Mouse (Mus musculus) regulatory T cell (primary cell): ENCODE data around the gene Srebf2.
"Not testable (repeated sequence)": the region's sequence is repeated elsewhere in the genome, so short reads cannot be mapped to it uniquely, and the experiment has no call there.

Experiments used
- in situ Hi-C: fragments of 300-600 bp; cut with MboI, MseI; formaldehyde crosslinking; loops from one replicate; pipeline ENCODE4 v1.15.1; 2025; ENCODE audit warnings: high pct_unique_total_duplicates

The Srebf2 gene

DNA sequence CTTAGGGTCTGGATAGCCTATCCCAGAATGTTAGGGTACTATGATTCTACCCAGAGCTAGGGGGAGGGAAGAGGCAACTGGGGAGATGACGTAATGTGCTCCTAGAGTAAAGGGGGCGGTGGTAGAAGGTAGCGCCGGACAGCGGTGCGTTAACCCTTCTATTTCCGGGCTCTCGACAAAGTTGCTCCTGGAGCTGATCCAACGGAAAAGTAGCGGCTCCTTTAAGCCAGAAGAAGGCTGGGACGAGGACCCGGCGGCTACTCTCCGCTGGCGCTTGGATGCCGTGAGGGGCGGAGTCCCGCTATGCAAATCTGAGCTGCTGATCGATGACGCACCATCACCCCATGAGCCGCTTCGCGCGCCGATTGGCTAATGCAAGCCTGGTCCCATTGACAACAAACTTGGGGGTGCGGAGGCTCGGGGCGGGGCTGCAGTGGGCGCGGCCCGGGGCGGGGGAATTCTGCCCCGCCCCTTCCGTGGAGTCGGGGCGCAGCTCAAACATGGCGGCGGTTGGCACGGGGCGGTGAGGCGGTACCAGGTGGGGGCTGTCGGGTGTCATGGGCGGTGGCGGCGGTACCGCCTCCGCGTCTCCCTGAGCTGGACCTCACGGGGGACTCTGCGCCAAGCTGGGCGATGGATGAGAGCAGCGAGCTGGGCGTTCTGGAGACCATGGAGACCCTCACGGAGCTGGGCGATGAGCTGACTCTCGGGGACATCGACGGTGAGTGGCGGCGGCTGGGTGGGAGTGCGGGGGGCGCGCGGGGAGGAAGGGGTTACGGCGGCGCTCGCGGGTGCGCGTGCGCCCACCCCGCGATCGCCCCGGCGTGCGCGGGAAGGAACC is at the start of gene Srebf2:
Gene Srebf2 (plus strand): TSS at position 412 of the 841 bp plus-strand sequence.
- in situ Hi-C loops, result no loop called here

DNA sequence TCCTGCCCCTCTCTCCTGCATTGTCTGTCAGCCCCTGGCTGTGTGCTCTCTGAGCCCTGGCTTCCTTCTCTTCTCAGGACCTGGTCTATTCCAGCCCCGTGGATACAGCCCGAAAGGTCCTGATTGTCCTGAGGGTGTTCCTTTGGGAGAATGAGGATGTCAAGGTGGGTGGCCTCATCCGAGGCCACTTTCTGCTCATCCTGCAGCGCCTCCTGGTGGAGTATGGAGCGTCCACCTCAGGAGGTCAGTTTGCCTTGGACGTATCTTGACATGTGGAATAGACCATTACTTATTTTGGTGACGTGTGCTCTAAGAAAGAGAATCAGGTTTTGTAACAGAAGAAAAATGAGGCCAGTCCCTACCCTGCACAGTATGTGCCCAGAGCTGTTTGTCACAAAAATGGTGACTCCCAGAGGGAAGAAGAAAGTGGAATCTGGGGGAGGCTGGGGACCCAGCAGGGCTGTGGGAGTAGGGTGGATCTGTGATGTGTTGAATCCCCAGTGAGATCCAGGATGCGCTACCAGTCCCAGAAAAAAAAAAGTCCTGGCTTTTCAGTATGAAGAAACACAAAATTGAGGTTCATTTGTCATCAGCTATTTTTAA is 39.9 kb upstream of the Srebf2 start:
- in situ Hi-C loops, result no loop called here

DNA sequence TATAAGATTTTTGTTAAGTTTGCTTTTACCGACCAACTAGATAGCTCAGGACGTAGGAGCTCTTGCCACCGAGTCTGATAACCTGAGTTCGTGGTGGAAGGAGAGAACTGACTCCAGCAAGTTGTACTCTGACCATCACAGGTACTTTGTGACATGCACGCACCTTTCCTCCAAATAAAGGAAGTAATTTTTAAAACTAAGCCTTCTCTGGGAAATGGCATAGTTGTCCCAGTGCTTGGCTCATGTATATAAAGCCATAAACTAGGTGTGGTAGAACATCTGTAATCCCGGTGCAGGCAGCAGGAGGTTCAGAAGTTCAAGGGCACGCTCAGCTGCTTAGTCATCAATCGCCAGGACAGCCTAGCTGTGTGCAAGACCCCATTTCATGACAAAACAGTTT is 26.4 kb upstream of the Srebf2 start:
- in situ Hi-C loops, result no loop called here

DNA sequence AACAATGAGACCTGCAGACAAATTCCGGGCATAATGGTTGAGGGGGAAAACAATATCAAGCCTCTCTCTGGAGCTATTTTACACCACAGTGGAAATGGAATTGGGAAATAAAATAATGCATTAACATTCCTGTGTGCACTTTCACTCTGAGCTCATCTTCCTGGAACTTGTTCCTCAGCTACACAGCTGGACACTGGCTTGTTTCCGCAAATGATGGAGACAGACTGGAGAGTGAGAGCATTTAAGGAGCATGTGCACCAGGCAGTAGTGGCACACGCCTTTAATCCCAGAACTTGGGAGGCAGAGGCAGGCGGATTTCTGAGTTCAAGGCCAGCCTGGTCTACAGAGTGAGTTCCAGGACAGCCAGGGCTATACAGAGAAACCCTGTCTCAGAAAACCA is 20.3 kb upstream of the Srebf2 start:
- in situ Hi-C loops, result not testable (repeated sequence)

DNA sequence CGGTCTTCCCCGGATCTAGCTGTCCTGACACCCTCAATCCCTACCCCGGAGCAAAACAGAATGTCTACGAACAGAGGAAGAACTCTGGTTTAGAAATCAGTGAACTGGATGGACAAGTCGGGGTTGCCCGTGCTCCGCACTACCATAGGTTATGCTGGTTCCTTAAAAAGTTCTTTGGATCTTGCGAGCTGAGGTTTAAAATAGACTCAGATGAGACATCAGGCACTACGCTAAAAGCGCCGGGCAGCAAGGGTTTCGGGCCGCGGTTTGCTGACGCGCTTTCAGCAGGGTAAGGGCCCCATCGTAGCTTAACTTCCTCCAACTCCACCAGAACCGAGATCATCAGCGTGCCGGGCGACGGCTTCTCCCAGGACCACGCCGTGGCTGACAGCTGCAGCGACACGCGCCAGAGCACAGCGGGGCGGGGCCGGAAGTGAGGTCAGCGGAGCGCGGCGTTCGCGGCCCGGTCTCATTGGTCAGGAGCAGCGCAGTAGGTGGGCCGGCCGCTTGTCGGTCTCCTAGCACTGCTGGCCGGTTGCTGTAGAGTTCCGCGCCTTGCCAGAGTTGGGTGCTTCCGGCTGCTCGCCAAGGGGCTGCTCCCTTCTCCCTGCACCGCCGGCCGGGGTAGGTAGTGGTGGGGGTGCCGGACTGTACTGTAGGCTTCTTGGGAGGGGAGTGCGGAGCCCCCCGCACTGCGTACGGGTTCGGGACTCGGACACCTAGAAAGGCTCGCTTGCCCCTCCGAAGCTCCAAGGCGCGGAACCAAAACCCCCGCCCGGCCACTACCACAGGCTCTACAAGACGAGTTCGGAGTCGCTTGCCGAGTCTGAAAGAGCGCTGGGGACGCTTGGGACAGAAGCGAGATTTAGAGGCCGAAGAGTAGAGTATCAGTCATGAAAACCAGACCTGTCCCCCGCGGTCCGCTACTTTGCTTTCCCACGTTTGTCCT is 19.3 kb upstream of the Srebf2 start, which contains the start of gene Ccdc134:
Gene Ccdc134 (plus strand): TSS at position 497 of the 949 bp plus-strand sequence.
- in situ Hi-C loops, result no loop called here

DNA sequence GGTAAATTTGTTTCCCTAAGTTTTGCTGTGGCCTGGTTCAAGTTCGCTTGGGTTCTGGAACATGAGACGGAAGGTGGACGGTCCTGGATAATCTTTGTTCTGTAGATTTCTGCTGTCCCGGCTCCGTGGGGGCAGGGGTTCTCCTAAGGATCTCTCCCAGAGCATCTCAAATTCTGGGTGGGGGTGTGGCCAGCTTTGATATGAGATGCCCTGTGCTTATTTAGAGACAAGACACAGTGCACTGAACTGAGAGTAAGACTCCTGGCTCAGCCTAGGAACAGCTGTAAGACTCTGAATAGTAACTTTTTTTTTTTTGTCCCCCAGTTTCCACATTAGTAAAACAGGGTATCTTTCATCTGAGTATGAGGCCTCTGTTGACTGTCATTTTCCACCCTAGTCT is 18.6 kb upstream of the Srebf2 start:
- in situ Hi-C loops, result no loop called here

DNA sequence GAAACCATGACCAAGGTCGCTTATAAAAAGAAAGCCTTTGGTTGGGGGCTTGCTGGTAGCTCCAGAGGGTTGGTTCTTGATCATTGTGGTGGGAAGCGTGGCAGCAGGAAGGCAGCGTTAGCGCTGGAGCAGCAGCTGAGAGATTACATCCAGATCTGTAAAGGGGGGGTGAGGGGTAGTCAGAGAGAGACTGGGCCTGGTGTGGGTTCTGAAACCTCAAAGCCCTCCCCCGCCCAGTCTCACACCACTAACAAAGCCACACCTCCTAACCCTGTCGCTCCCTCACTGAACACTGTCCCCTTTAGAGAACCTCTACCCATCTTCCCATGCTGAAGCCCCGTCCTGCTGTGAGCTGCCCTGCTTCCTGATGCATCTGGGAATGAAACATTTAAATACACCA is 16.4 kb upstream of the Srebf2 start:
- in situ Hi-C loops, result loop anchor here (5.0 kb wide), 1 partner anchor 107 kb away; no protein-coding TSS in a partner anchor

DNA sequence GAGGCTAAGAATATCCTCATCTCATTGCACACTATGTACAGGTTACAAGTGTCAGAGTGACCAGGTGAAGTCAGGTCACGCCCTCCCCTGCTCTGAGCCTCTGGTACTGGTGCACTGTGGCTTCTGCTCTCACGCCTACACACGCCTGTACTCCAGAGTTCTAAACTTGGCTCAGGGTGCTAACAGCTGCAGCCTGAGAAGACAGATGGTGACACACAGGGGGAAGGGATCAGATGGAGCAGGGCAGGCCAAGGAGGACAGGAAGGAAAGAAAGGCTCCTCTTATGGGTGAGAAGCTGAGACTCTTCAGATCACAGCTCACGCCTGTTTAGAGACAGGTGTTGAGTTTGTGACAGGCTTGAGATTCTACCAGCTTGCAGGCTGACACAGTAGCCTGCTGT is 11.6 kb upstream of the Srebf2 start:
- in situ Hi-C loops, result no loop called here

DNA sequence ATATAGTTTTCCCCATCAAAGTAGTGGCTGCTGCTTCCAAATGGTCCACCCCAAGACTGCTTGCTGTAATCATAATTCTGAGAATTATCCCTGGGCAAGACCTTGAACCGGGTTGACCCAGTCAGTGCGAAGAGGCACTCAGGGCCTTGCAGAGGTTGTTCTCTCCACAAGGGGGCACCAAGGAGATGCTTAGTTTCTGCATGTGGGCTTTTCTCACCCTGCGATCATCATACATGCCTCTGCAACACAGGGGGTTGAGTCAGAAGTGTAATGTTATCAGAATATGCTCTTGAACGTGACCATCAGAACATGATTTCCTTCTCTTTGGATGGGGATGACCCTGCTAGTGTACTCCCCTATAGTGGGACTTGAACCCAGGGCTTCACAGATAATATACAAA is 8.4 kb upstream of the Srebf2 start:
- in situ Hi-C loops, result no loop called here

DNA sequence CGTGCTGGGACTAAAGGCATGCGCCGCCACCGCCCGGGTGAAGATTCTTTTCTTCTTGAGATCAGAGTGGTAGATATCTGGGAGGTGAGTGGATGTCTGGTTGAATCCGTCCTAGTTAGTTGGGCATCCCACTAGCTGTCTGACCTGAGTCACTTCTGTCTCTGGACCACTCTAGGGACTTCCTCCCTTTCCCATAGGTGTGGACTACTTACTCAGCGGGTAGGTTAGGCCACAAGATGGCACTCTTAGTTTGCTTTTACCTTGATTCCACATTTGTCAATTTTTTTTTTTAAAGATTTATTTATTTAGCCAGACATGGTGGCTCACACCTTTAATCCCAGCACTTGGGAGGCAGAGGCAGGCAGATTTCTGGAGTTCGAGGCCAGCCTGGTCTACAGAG is 7.8 kb upstream of the Srebf2 start:
- in situ Hi-C loops, result no loop called here

DNA sequence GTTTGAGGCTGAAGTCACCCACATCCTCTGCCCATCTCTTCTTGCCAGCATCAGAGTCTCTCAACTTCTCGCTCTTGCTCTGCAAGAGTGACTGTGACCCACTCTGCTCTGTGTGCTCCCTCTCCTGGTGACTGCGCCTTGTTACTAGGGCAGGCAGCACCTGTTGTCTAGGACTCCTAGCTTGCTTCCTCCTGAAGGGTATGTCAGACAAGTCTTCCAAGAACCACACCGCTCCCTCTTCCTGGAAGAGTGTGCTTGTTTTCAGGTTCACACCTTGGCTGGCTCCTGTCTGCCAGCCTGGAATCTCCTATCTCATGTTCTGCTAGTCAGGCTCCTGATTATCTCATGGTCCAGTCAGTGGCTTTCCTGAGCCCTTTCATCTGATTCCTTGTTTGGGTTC is 6.6 kb upstream of the Srebf2 start:
- in situ Hi-C loops, result loop anchor here (5.0 kb wide), 2 partner anchors 93 to 268 kb away; partner anchors contain the start of genes Aco2, Phf5a and Snu13

DNA sequence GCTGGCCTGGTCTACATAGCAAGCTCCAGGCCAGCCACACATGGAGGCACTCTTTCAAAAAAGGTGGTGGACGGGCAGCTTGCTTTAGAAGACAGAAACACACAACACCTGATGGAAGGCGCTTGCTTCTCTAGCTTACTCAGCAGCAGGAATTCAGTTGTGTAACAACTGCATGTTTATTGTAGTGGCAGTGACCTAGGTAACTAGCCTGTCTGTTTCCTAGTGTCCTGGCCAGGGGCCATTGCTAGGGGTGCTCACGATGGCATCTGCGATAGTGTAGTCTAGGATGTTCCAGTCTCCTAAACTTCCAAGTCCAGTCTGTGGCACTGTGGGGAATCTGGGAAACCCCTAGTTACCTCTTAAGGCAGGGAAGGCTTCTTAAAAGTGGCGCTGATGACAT is 2.8 kb upstream of the Srebf2 start:
- in situ Hi-C loops, result loop anchor here (5.0 kb wide), 2 partner anchors 97 to 272 kb away; partner anchors contain the start of genes Aco2, Phf5a and Snu13

DNA sequence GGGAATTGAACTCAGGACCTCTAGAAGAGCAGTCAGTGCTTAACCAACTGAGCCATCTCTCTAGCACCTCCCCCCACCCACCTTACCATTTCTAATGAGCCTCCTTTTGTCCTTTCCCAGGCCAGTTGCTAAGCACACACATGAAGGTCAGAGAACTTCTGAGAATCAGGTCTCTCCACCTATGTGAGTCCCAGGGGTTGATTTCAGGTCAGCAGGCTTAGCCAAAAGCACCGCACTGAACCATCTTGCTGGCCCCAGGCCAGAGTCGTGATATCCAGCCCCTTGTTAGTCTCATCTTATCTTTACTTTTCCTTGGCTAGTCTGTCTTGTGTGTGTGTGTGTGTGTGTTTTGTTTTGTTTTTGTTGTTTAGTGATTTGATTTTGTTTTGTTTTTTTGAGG is 1.6 kb upstream of the Srebf2 start:
- in situ Hi-C loops, result no loop called here

DNA sequence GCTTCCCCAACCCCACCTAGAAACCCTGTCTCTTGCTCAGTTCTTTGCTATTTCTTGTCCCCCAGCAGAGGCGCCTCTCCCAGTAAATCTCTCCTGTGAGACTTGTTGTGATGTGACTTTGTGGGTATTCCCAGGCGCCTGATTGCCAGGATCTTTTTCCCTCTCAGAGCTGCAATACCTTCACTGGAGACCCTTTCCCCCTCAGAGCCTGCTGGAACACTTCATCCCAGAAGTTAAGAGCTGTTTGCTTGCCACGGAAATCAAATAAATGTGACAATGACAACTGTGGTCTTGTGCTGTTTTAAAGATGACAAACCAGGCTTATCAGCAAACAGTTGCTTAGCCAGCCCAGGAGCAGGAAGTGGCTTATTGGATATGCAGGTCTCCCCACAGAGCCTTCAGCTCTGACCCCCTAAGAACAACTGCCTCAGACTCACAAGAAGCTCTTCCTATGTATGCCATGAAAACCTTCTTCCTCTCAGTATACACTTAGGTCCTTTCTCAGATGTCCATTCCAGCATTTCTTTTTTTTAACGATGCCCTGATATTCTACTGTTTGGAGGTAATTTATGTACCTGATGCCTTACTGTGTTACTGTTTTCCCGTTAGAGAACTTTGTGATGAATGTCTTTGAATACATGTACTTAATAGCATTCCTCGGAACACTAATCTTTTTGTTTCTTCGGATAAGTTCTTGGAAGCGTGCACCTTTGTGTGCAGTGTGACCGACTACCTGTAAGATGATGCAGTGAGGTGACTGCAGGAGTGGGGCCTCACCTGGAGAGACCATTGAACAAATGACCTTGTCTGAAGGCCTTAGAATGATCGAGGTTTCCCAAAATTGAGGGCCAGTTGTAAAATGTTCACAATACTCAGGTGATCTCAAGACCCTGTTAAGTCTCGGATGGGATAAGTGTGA is 871 bp upstream of the Srebf2 start:
- in situ Hi-C loops, result no loop called here

DNA sequence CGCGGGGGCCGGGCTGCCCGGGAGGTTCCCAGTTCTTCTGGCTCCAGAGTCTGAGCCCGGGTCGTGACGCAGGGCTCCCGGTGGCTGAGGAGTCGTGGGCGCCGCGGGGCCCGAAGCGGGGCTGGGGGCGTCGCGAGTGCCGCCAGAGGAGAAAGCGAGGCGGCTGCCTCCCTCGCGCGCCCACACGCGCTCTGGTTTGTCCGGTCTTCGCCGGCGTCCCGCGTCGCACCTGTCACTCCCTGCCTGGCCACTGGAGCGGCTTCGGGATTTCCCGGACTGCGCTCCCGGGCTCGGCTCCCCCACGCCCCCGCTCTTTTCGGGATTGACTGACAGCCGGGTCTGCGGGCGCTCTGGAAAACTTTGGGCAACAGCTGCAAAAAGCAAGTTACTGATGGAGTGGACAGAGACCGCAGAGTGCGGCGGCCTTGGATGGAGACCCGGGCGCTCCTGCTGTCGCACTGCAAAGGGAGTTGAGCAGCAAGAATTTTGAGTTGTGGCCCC is 680 bp downstream of the Srebf2 start:
- in situ Hi-C loops, result no loop called here

DNA sequence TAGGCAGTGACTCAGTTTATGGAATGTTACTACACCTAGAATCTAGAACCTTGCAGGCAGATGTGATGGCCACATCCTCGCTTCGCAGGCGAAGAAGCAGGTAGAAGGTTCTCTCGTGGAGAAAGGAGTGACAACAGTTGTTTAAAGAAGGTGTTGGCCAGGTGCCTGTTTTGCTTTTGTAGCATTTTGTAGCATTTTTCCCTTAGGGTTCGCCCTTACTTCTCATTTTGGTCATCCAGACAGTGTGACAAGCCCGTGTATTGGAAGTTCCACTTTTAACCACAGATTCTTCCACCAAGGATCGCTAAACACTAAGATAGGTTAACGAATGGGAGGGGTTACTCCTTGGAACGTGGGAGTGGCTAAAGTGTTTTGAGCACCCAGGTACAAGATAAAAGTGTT is 1.5 kb downstream of the Srebf2 start:
- in situ Hi-C loops, result no loop called here

DNA sequence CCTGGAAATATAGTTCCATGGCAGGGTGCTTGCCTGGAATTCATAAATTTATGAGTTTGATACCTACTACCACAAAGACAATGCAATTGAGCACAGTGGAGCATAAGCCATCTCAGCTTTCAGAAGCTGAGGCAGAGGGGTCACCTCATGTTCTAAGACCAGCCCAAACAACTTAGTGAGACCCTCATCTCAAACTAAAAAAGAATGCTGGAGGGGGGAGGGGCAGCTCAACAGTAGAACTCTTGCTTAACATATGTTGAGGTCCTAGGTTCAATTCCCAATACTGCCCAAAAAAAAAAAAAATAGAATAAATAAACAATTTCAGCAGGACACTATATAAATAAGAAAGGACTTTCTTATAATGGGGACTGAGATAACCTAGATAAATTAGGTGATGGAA is 3.1 kb downstream of the Srebf2 start:
- in situ Hi-C loops, result no loop called here

DNA sequence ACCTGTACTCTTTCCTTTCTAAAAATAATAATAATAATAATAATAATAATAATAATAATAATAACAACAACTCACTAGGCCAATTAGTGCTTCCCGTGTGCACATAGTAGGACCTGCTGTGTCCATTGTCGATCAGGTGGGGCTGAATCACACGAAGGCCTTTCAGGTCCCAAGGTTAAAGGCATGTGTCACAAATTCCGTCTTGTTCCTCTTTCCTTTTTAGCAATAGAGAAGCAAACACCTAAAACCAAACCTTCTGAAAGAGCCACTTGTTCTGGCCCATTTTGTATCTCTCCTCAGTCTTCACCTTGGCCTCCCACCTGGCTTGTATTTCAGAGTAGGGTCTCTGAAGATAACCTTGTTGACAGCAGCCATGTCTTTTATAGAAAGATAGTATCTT is 4.2 kb downstream of the Srebf2 start:
- in situ Hi-C loops, result no loop called here

DNA sequence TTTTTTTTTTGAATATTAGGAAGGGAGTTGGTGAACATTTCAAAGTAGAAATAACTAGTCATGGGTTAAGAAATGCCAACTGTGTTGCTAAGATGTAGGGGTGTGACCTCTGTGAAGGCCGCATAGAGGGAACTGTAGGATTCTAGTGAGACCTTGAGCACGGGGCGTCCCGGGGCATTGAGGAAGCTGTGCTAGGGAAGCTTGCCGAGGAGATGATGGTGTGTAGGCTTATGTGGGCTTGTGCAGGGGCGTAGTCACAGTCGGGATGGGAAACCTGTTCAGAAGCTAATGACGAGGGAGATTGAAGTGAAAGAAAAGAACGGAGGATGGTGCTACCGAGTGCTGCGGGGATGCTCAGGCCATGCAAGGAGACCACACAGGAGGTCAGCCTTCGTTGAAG is 5.0 kb downstream of the Srebf2 start:
- in situ Hi-C loops, result no loop called here

DNA sequence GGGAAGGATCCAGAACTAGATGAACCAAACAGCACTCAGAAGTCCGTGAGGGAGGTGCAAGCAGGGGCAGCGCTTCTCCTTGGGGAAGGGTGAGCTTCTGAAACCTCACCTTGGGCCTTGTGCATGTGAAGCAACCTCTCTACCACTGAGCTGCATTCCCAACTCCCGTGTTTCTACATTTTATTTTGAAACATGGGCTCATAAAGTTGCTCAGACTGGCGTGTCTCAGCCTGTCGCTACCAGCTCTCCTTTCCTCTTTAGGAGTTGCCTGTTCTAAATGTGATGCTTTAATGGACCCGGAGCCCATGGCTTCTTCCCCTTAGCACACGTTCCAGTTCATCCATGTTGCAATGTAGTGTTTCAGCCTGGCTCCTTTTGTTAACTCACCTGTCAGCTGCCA is 5.5 kb downstream of the Srebf2 start:
- in situ Hi-C loops, result no loop called here

DNA sequence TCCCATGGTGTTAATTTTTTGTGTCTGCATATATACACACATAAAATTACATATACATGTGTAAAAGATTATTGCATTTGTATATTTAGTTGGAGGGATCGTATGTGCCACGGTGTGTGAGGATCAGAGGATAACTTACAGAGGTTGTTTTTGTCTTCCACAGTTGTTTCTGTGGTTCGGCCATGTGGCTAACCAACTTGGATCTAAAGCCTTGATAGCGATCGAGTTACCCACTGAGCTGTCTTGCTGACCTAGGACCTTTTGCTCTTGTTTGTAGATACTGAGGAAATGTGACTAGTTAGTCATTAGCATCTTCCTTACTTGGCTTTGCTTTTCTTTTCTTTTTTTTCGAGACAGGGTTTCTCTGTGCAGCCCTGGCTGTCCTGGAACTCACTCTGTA is 9.3 kb downstream of the Srebf2 start:
- in situ Hi-C loops, result no loop called here
